Mouse (Mus musculus): Measurements from ENCODE around the gene Lrrc36. TPM values are rescaled to one million over a fixed set of nuclear protein-coding genes. Genes with fewer than 3 reads are reported as not detected.

The Lrrc36 gene
- polyA plus RNA-seq, 1 experiment from 2014 or later: 0.44 TPM

DNA sequence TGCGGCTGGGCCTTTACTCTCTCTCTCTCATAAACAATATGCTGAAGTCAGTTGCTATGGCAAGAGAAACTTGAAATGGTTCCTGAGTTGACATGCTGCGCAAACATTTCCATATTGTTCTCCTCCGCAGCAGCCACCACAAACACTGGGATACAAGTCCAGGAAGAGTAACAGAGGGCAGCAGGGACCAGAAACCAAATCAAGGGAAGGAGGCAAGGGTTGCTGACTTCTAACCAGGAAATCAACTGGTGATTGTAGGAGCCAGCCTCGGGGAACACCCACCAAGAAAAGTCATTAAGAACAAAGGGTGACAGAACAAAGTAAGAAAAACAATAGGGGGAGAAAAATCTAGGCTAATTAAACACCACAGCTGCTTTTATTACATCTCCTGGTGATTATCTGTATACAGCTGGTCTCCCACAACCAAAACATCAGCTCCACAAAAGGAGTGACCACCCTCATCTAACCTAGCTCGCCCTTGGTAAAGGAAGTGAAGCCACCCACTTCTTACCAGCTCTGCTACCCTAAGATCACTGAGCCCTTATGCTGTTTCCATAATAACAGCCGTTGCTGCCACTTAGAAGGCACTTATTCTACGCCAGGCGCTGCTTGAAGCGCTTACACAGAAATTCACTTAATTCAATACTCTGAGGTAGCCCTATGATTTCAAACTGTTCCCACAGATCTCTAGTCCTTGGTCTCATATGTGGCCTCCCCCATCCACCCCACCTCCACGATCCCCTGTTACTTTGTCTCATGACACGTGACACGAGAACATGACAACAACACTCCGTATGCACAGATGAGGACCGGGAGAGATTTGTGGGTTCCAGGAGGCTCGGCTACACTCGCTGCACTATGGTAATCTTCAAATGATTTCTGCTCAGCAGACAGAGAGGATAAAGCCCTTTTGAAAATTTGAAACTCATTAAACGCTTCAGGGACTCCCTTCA lies 82.3 kb downstream of the Lrrc36 start:
- H3K9me3 ChIP-seq (replicated peaks): no peaks in the 10 kb centered on the region
- peak overlapping the region; percentile 89 for H3K4me3 ChIP-seq
- ATAC-seq: peak; percentile 46; the same call in 1 of the 2 replicates
- H3K4me1 ChIP-seq: peaks cover 20% of the 10 kb centered on the region
- peak overlapping the region; percentile 68; the same call in 1 of the 2 replicates for H3K27ac ChIP-seq
- peak overlapping the region; percentile 95 for H3K4me2 ChIP-seq
- H3K9ac ChIP-seq: peak overlapping the region; percentile 90; the same call in 1 of the 2 replicates
- H3K27me3 ChIP-seq: no peaks in the 10 kb centered on the region
- 23% methylated on average over 17 of the region's 17 CpGs for WGBS
- no peaks in the 10 kb centered on the region for H3K36me3 ChIP-seq (ENCODE audit: poor library complexity, severe bottlenecking)

DNA sequence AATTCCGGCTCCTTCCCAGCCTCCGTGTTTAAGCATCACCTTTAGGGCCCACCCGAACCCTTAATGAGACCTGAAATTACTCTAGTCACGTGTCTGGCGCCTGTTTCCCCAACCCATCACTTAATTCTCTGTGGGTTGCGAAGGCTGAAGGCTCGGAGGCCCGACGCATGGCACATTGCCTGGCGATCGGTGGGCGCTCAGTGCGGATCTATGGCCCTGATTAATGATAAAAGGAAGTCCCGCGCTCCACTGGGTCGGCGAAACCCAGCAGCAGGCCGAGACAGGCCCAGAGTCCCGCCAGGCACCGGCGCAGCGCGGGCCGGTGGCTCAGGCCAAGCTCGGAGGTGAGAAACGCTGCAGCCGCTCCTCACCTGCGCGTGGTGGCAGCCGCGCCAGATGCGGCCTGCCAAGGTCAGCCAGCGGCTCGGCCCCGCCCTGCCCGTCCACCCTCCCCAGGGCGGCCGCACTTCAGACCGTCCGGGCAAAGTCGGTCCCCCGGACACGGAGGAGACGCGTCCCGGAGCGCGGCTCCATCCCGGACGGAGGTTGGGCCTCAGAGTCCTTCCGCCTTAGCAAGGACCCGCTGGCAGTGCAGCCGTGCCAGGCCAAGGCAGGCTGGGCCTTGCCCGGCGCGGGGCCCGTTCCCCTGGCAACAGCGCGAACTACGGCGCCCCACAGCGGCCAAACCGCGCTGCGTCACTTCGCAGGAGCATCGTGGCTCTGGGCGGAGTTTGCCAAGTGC lies 83.2 kb downstream of the Lrrc36 start, which contains the start of gene Zdhhc1:
TSS of gene Zdhhc1 (minus strand) at position 464 of the 742 bp plus-strand sequence.
- WGBS: under 1% methylated on average over 63 of the region's 68 CpGs
- Histone ChIP-seq H3K4me1 (peaks cover 20% of the 10 kb centered on the region), H3K4me3 (peak within 1 kb of the TSS; percentile 89), H3K36me3 (ENCODE audit: poor library complexity, severe bottlenecking) (no peaks in the 10 kb centered on the region), H3K4me2 (peak within 1 kb of the TSS; percentile 95), H3K9ac (peak within 1 kb of the TSS; percentile 90), H3K27me3 (no peaks in the 10 kb centered on the region), H3K27ac (peak within 1 kb of the TSS; percentile 68; the same call in 1 of the 2 replicates), H3K9me3 (replicated peaks) (no peaks in the 10 kb centered on the region)
- ATAC-seq: peak; percentile 93

- H3K27ac ChIP-seq: no peak overlapping the region
- H3K36me3 ChIP-seq (ENCODE audit: poor library complexity, severe bottlenecking): no peaks in the 10 kb centered on the region
- H3K4me3 ChIP-seq: no peak overlapping the region
- H3K4me1 ChIP-seq: peaks cover 23% of the 10 kb centered on the region
- WGBS: 77% methylated on average over 12 of the region's 12 CpGs
- no peak overlapping the region for H3K9ac ChIP-seq
- no peaks in the 10 kb centered on the region for H3K27me3 ChIP-seq
- H3K4me2 ChIP-seq: no peak overlapping the region
- H3K9me3 ChIP-seq (replicated peaks): no peaks in the 10 kb centered on the region
- ATAC-seq: no peak
Observed at GRCm38 (mm10) chr8:105499787-105500186, 86.4 kb downstream of the Lrrc36 start.

GRCm38 (mm10) chr8:105504617-105505016 lies 91.2 kb downstream of the Lrrc36 start:
- H3K36me3 ChIP-seq (ENCODE audit: poor library complexity, severe bottlenecking): no peaks in the 10 kb centered on the region
- H3K9ac ChIP-seq: no peak overlapping the region
- no peaks in the 10 kb centered on the region for H3K27me3 ChIP-seq
- 92% methylated on average over 3 of the region's 3 CpGs for WGBS
- H3K27ac ChIP-seq: no peak overlapping the region
- H3K4me2 ChIP-seq: no peak overlapping the region
- no peaks in the 10 kb centered on the region for H3K9me3 ChIP-seq (replicated peaks)
- ATAC-seq: no peak
- 0 out of 2 replicates have a peak, but pooled peaks cover 9% of the 10 kb centered on the region for H3K4me1 ChIP-seq
- no peak overlapping the region for H3K4me3 ChIP-seq

DNA sequence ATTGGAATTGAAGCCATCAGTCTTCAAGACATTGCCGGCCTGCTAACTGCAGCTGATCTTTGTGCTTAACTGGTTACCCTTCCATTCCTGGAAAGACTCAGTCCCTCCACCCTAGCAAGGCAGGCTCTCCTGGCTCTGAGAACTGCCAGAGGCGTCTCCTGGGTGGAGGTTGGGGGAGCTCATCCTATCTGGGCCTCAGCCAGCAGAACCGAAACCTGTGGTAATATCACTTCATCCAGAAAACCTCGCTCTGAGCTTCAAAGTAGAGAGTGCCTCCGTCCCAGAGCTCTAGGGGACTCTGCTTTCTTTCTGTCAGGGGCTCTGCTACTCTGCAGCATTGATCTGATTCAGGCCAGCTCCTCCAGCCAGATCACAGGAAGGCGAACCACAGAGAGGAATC lies 93.6 kb downstream of the Lrrc36 start:
- Histone ChIP-seq H3K4me3 (no peak overlapping the region), H3K27ac (no peak overlapping the region), H3K27me3 (no peaks in the 10 kb centered on the region), H3K4me2 (no peak overlapping the region), H3K9me3 (replicated peaks) (no peaks in the 10 kb centered on the region), H3K36me3 (ENCODE audit: poor library complexity, severe bottlenecking) (no peaks in the 10 kb centered on the region), H3K9ac (no peak overlapping the region), H3K4me1 (0 out of 2 replicates have a peak, but pooled peaks cover 9% of the 10 kb centered on the region)
- 84% methylated on average over 6 of the region's 6 CpGs for WGBS
- ATAC-seq: no peak

DNA sequence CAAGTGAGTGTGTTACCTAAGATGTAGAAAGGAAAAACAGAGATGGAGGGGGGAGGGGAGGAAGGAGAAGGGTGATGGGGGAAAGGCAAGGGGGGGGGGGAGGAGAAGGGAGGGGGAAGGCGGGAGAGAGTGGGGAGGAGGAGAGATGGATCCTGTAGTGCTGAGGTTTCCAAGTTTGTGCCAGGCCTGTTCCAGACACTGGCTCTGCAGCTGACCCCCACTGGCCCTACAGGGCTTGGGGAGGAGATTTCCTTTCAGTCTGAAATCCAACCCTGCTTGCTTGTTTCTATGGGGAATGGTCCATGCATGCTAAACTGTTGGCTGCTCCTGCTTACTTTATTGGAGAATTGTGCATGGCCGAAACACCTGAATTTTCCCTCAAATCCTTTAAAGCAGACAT lies 95.4 kb downstream of the Lrrc36 start:
- Histone ChIP-seq H3K4me2 (no peak overlapping the region), H3K27me3 (no peaks in the 10 kb centered on the region), H3K4me3 (no peak overlapping the region), H3K4me1 (0 out of 2 replicates have a peak, but pooled peaks cover 6% of the 10 kb centered on the region), H3K36me3 (ENCODE audit: poor library complexity, severe bottlenecking) (no peaks in the 10 kb centered on the region), H3K9ac (no peak overlapping the region), H3K27ac (no peak overlapping the region), H3K9me3 (replicated peaks) (no peaks in the 10 kb centered on the region)
- no peak for ATAC-seq
- 57% methylated on average over 1 of the region's 2 CpGs for WGBS

GRCm38 (mm10) chr8:105509997-105510735 lies 96.8 kb downstream of the Lrrc36 start:
- Histone ChIP-seq H3K9ac (no peak overlapping the region), H3K4me2 (no peak overlapping the region), H3K27ac (no peak overlapping the region), H3K4me3 (no peak overlapping the region), H3K4me1 (0 out of 2 replicates have a peak, but pooled peaks cover 6% of the 10 kb centered on the region), H3K27me3 (no peaks in the 10 kb centered on the region), H3K9me3 (replicated peaks) (no peaks in the 10 kb centered on the region), H3K36me3 (ENCODE audit: poor library complexity, severe bottlenecking) (no peaks in the 10 kb centered on the region)
- no peak for ATAC-seq
- WGBS: 61% methylated on average over 12 of the region's 12 CpGs

Other genes starting within 250 kb of the Lrrc36 start
- 38.3 and 40.1 TPM in 2 replicates for gene Cbfb, start 242.9 kb upstream of the Lrrc36 start, polyA plus RNA-seq (2015; fragmentation: Nextera tagmentation; extraction: Ambion mirVana)
- 25.2 and 26.4 TPM in 2 replicates for gene D230025D16Rik, start 188.4 kb upstream of the Lrrc36 start, polyA plus RNA-seq (2015; fragmentation: Nextera tagmentation; extraction: Ambion mirVana)
- 1.3 and 2.4 TPM in 2 replicates for gene B3gnt9, start 158.4 kb upstream of the Lrrc36 start, polyA plus RNA-seq (2015; fragmentation: Nextera tagmentation; extraction: Ambion mirVana)
- gene Tradd, start 149.0 kb upstream of the Lrrc36 start, polyA plus RNA-seq (2015; fragmentation: Nextera tagmentation; extraction: Ambion mirVana): 13.2 and 13.3 TPM in 2 replicates
- 0.44 and 0.58 TPM in 2 replicates for gene Fbxl8, start 148.9 kb upstream of the Lrrc36 start, polyA plus RNA-seq (2015; fragmentation: Nextera tagmentation; extraction: Ambion mirVana)
- 0.10 and 0.13 TPM in 2 replicates for gene Hsf4, start 143.8 kb upstream of the Lrrc36 start, polyA plus RNA-seq (2015; fragmentation: Nextera tagmentation; extraction: Ambion mirVana)
- gene Nol3, start 137.4 kb upstream of the Lrrc36 start, polyA plus RNA-seq (2015; fragmentation: Nextera tagmentation; extraction: Ambion mirVana): 2.4 and 3.0 TPM in 2 replicates
- 57.4 and 66.1 TPM in 2 replicates for gene 4931428F04Rik, start 123.7 kb upstream of the Lrrc36 start, polyA plus RNA-seq (2015; fragmentation: Nextera tagmentation; extraction: Ambion mirVana)
- 9.8 and 10.3 TPM in 2 replicates for gene Exoc3l, start 117.5 kb upstream of the Lrrc36 start, polyA plus RNA-seq (2015; fragmentation: Nextera tagmentation; extraction: Ambion mirVana)
- gene E2f4, start 115.9 kb upstream of the Lrrc36 start, polyA plus RNA-seq (2015; fragmentation: Nextera tagmentation; extraction: Ambion mirVana): 56.9 and 60.6 TPM in 2 replicates
- 0.75 and 0.83 TPM in 2 replicates for gene Elmo3, start 108.0 kb upstream of the Lrrc36 start, polyA plus RNA-seq (2015; fragmentation: Nextera tagmentation; extraction: Ambion mirVana)
- gene Lrrc29, start 87.3 kb upstream of the Lrrc36 start, polyA plus RNA-seq (2015; fragmentation: Nextera tagmentation; extraction: Ambion mirVana): 0.61 and 0.94 TPM in 2 replicates
- 107 and 109 TPM in 2 replicates for gene Tmem208, start 87.2 kb upstream of the Lrrc36 start, polyA plus RNA-seq (2015; fragmentation: Nextera tagmentation; extraction: Ambion mirVana)
- 0.81 and 0.97 TPM in 2 replicates for gene Fhod1, start 65.6 kb upstream of the Lrrc36 start, polyA plus RNA-seq (2015; fragmentation: Nextera tagmentation; extraction: Ambion mirVana)
- 4.6 and 5.0 TPM in 2 replicates for gene Slc9a5, start 64.7 kb upstream of the Lrrc36 start, polyA plus RNA-seq (2015; fragmentation: Nextera tagmentation; extraction: Ambion mirVana)
- 0.85 and 1.1 TPM in 2 replicates for gene Plekhg4, start 40.3 kb upstream of the Lrrc36 start, polyA plus RNA-seq (2015; fragmentation: Nextera tagmentation; extraction: Ambion mirVana)
- gene Kctd19, start 69 bp upstream of the Lrrc36 start, polyA plus RNA-seq (2015; fragmentation: Nextera tagmentation; extraction: Ambion mirVana): not detected in 2 replicates
- 34.6 and 40.4 TPM in 2 replicates for gene Tppp3, start 58.0 kb downstream of the Lrrc36 start, polyA plus RNA-seq (2015; fragmentation: Nextera tagmentation; extraction: Ambion mirVana)
- gene Zdhhc1, start 83.3 kb downstream of the Lrrc36 start, polyA plus RNA-seq (2015; fragmentation: Nextera tagmentation; extraction: Ambion mirVana): 20.6 and 24.8 TPM in 2 replicates
- 3.9 and 6.1 TPM in 2 replicates for gene Hsd11b2, start 105.2 kb downstream of the Lrrc36 start, polyA plus RNA-seq (2015; fragmentation: Nextera tagmentation; extraction: Ambion mirVana)
- gene Atp6v0d1, start 152.5 kb downstream of the Lrrc36 start, polyA plus RNA-seq (2015; fragmentation: Nextera tagmentation; extraction: Ambion mirVana): 136 and 152 TPM in 2 replicates
- gene Ripor1, start 191.7 kb downstream of the Lrrc36 start, polyA plus RNA-seq (2015; fragmentation: Nextera tagmentation; extraction: Ambion mirVana): 17.6 and 20.6 TPM in 2 replicates
- gene Ctcf, start 223.0 kb downstream of the Lrrc36 start, polyA plus RNA-seq (2015; fragmentation: Nextera tagmentation; extraction: Ambion mirVana): 165 and 173 TPM in 2 replicates
- gene Agrp, start 223.8 kb downstream of the Lrrc36 start, polyA plus RNA-seq (2015; fragmentation: Nextera tagmentation; extraction: Ambion mirVana): 0.62 and 0.88 TPM in 2 replicates